Mouse (Mus musculus): ENCODE results near the gene Tcf12. TPM values are rescaled to one million over a fixed set of nuclear protein-coding genes. Genes with fewer than 3 reads are reported as not detected.

The Tcf12 gene
- 23.2 and 33.8 TPM in 2 replicates for total RNA-seq (2023)

DNA sequence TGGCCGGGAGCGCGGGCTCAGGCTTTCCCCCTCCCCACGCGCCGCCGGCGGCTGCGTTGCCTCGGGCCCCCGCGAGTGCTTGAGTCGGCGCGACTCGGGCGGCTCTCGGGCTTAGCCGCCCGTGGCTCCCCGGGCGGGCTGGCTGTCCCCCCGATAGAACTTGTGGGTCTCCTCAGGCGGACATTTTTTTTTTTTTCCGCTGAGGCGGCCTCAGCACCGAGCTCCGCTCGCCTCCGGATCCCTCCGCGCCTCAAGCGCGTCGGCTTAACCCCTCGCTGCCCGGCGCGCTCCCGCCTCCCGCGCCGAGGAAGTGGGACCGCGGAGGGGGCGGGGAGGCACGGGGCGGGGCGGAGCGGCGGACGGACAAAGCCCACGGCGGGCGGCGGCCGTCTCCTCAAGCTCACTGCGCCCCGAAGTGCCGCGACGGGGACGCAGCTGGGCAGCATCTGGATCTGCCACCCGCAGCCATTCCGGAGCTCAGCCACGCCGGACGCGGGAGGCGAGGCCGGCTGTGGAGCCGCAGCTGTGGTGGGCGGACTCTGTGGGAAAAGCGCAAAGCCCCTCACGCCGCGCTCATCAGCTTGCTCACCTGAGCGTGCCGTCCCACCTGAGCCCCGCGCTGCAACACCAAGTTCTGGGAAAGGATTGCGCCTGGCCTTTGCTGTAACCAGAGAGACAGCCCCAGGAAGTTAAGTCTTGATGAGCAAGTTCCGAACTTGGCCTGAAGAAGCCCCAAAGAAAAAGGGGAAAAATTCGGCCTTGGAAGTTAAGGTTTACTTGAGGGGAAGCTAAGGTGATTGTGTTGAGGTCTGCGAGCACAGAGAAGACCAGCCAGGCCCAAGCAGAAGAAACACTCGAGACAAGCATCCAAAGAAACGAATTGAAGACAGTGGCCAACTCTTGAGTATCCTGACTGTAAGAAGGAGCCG, at the start of gene Tcf12:
Gene Tcf12 (minus strand): TSS at position 250 of the 929 bp plus-strand sequence.

Other genes with a start within 250 kb of the Tcf12 start
- 29.3 and 42.5 TPM in 2 replicates for gene Zfp280d, start 163.0 kb upstream of the Tcf12 start, total RNA-seq (2023)